Mouse (Mus musculus) cortical plate, adult 2 months (tissue): ENCODE measurements at regions not wholly inside any gene's neighbourhood (a gene's known extent, or its start where the extent isn't known, plus 50 kb on each side); places are given as distances from the start of the nearest gene placed in this dataset.

Source experiments
- CTCF ChIP-seq: fragments of 200-500 bp; IDR thresholded peaks from 2 replicates; pipeline ENCODE4 v1.5.1; 2011; ENCODE audit warnings: mild to moderate bottlenecking, control low read depth, low read length; ENCODE audit not compliant: insufficient read depth; ENCODE audit errors: extremely low read depth
- POLR2A ChIP-seq: fragments of 200-500 bp; IDR thresholded peaks from 2 replicates; pipeline ENCODE4 v1.6.1; 2011; ENCODE audit warnings: mild to moderate bottlenecking, low read length, control low read depth; ENCODE audit not compliant: insufficient read depth; ENCODE audit errors: extremely low read depth

DNA sequence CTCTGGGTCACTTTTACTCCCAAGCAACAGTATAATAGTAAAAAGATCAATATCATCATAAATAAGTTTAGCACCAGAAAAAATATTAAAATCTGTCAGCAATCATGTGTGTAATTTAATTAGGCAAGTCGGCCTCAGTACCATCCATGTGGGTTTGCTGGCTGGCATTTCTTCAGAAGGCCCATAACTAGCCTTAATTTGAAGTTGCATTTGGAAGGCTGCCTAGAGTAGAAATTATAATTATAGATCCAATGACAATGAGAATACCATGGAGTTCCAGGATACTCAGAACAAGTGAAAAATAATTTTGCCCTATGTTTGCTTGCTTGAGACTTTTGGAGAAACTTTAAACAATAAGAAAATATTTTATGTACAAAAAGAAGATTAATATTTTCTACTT is 521.4 kb downstream of the Kctd12 start:
- TF ChIP-seq CTCF (no peak), POLR2A (no peak)
